Mouse (Mus musculus) induced T-regulatory cell, adult 2 months (primary cell): ENCODE results near the gene Slx4ip.

Experiments used
- DNase-seq: peaks from one replicate; pipeline ENCODE4 v3.0.0-alpha.2; 2012; ENCODE audit warnings: low read depth

The Slx4ip gene

GRCm38 (mm10) chr2:136947937-136948336 lies 56.9 kb downstream of the Slx4ip start:
- DNase-seq, result no peak

GRCm38 (mm10) chr2:136952238-136952637 lies 61.2 kb downstream of the Slx4ip start:
- no peak for DNase-seq

GRCm38 (mm10) chr2:136955726-136956571 lies 64.9 kb downstream of the Slx4ip start:
- no peak for DNase-seq

- no peak for DNase-seq
Observed at GRCm38 (mm10) chr2:136958697-136959096, 67.7 kb downstream of the Slx4ip start.

- DNase-seq, result no peak
Observed at GRCm38 (mm10) chr2:136975774-136976173, 84.8 kb downstream of the Slx4ip start.

- DNase-seq, result no peak
Observed at GRCm38 (mm10) chr2:136979056-136979772, 88.2 kb downstream of the Slx4ip start.

- DNase-seq, result no peak
Observed at GRCm38 (mm10) chr2:136981062-136981879, 90.3 kb downstream of the Slx4ip start.

- DNase-seq, result no peak
Observed at GRCm38 (mm10) chr2:136983959-136984358, 92.9 kb downstream of the Slx4ip start.

GRCm38 (mm10) chr2:136985998-136986730 lies 95.1 kb downstream of the Slx4ip start:
- no peak for DNase-seq

- DNase-seq, result no peak
Observed at GRCm38 (mm10) chr2:136993116-136993515, 102.1 kb downstream of the Slx4ip start.

GRCm38 (mm10) chr2:136997104-136997503 lies 106.1 kb downstream of the Slx4ip start:
- peak; percentile 3 for DNase-seq

- DNase-seq, result no peak
Observed at GRCm38 (mm10) chr2:137002031-137002430, 111.0 kb downstream of the Slx4ip start.

- no peak for DNase-seq
Observed at GRCm38 (mm10) chr2:137006656-137007055, 115.6 kb downstream of the Slx4ip start.

GRCm38 (mm10) chr2:137011980-137012379 lies 121.0 kb downstream of the Slx4ip start:
- no peak for DNase-seq

GRCm38 (mm10) chr2:137013151-137013550 lies 122.1 kb downstream of the Slx4ip start:
- DNase-seq, result no peak

GRCm38 (mm10) chr2:137013811-137014350 lies 122.9 kb downstream of the Slx4ip start:
- DNase-seq, result no peak

- no peak for DNase-seq
Observed at GRCm38 (mm10) chr2:137014423-137014822, 123.4 kb downstream of the Slx4ip start.

GRCm38 (mm10) chr2:137044122-137044521 lies 153.1 kb downstream of the Slx4ip start:
- no peak for DNase-seq

- no peak for DNase-seq
Observed at GRCm38 (mm10) chr2:137049367-137049766, 158.3 kb downstream of the Slx4ip start.

- DNase-seq, result no peak
Observed at GRCm38 (mm10) chr2:137049906-137050305, 158.9 kb downstream of the Slx4ip start.

- DNase-seq, result no peak
Observed at GRCm38 (mm10) chr2:137063829-137064228, 172.8 kb downstream of the Slx4ip start.
